In genomic region chr12:80653951-80654658, GRCm38 (mm10) we compare ENCODE assay signal across 9 mouse cellular contexts. TPM values are rescaled to one million over a fixed set of nuclear protein-coding genes. Genes with fewer than 3 reads are reported as not detected.
DNase-seq lines count a peak whose midpoint lies in the region; ATAC-seq and TF ChIP-seq lines count a peak whose summit lies in the region.
"Had no signal": no experiment of that assay in that cellular context is flagged by ENCODE, and none has a peak within 500 bp of the region (broad histone marks: within the 10 kb centered on the region; RNA-seq: fewer than 3 reads in every experiment).

No protein-coding gene starts in this region.

- ATAC-seq in cerebellum, adult (ENCODE audit: insufficient number of reproducible peaks, low FRiP score, low TSS enrichment), result peak; percentile 49; the same call in 1 of the 2 replicates
- peak; percentile 92 for ATAC-seq in heart, postnatal 0 days (ENCODE audit: insufficient read depth, low read depth)
- ATAC-seq in erythroblast, adult 5-6 weeks (replicated peaks; ENCODE audit: low FRiP score, poor library complexity, severe bottlenecking), result no peak
- no peak for ATAC-seq in forebrain, embryonic 13.5 days

- H3K4me1 ChIP-seq in heart, postnatal 0 days (ENCODE audit: control insufficient read depth, insufficient read depth), result peaks cover 8% of the 10 kb centered on the region; the same call in 1 of the 2 replicates
- peaks cover 3% of the 10 kb centered on the region; the same call in 1 of the 2 replicates for H3K4me1 ChIP-seq in forebrain, embryonic 13.5 days

- no peaks in the 10 kb centered on the region for H3K27me3 ChIP-seq in heart, postnatal 0 days (ENCODE audit: control insufficient read depth, insufficient read depth, low read length)
- H3K27me3 ChIP-seq in forebrain, embryonic 13.5 days, result no peaks in the 10 kb centered on the region

- no peak for DNase-seq in cerebellum, postnatal 4 days (ENCODE audit: low spot score in 2 of 2)
- DNase-seq in adrenal gland, postnatal 36 days, result peak; percentile 12 to 47
- DNase-seq in heart, postnatal 0 days (ENCODE audit: low spot score), result peak; percentile 81
- DNase-seq in lung, postnatal 10 days, result peak; percentile 66
- DNase-seq in right cerebral cortex, postnatal 10 days (ENCODE audit: low spot score in 2 of 2), result no peak

- H3K4me2 ChIP-seq in heart, postnatal 0 days (ENCODE audit: low read depth, low read length), result peak overlapping the region; percentile 18; the same call in 1 of the 2 replicates
- H3K4me2 ChIP-seq in forebrain, embryonic 13.5 days, result no peak overlapping the region

- no peak for TF ChIP-seq EP300 in heart, postnatal 0 days (IDR thresholded peaks at IDR 0.05; ENCODE audit: low read depth)

- H3K9ac ChIP-seq in heart, postnatal 0 days (replicated peaks; ENCODE audit: low read depth, low read length), result 0 out of 2 replicates have a peak overlapping the region, but pooled peaks have one; percentile 0
- H3K9ac ChIP-seq in forebrain, embryonic 13.5 days, result no peak overlapping the region

- peak overlapping the region; percentile 68 for H3K27ac ChIP-seq in heart, postnatal 0 days (ENCODE audit: low read depth)
- H3K27ac ChIP-seq in forebrain, embryonic 13.5 days, result no peak overlapping the region

- WGBS in heart, postnatal 0 days, result 52% methylated on average over 7 of the region's 7 CpGs
- WGBS in forebrain, embryonic 13.5 days, result 90% methylated on average over 7 of the region's 7 CpGs

- H3K4me3 ChIP-seq in heart, postnatal 0 days (ENCODE audit: low read depth, low read length), result no peak overlapping the region
- H3K4me3 ChIP-seq in forebrain, embryonic 13.5 days, result no peak overlapping the region

- no peak for TF ChIP-seq CTCF in heart, postnatal 0 days (IDR thresholded peaks at IDR 0.05; ENCODE audit: low read depth)

- H3K9me3 ChIP-seq in heart, postnatal 0 days (replicated peaks; ENCODE audit: control insufficient read depth, low read length), result no peaks in the 10 kb centered on the region
- H3K9me3 ChIP-seq in forebrain, embryonic 13.5 days (replicated peaks), result no peaks in the 10 kb centered on the region

- H3K36me3 ChIP-seq in heart, postnatal 0 days (replicated peaks; ENCODE audit: control insufficient read depth, insufficient read depth, low read length), result no peaks in the 10 kb centered on the region; the same call in 1 of the 2 replicates
- peaks cover 4% of the 10 kb centered on the region; the same call in 1 of the 2 replicates for H3K36me3 ChIP-seq in forebrain, embryonic 13.5 days (ENCODE audit: poor library complexity, severe bottlenecking)

RNA-seq across cellular contexts. Expression of gene Erh, which starts 10.0 kb away (rescaled TPM):
- 10 to 100 TPM; 47.4 to 56.1 TPM for total RNA-seq in adrenal gland, postnatal 36 days (2021)
- 46.4 and 54.3 TPM in 2 replicates for total RNA-seq in heart, postnatal 0 days (2014; rRNA removed; ENCODE audit: low replicate concordance)
- polyA plus RNA-seq in heart, postnatal 0 days (2015; fragmentation: Nextera tagmentation; extraction: Ambion mirVana), result 107 and 128 TPM in 2 replicates
- 13.2 and 23.4 TPM in 2 replicates for total RNA-seq in erythroblast, adult 5-6 weeks (2015; ENCODE audit: low replicate concordance)
- 5.6 and 17.7 TPM in 2 replicates for total RNA-seq in erythroblast, adult 5-6 weeks (2017; ENCODE audit: low replicate concordance)
- polyA plus RNA-seq in forebrain, embryonic 13.5 days (2015; fragmentation: Nextera tagmentation; extraction: Ambion mirVana), result 434 and 477 TPM in 2 replicates

RNA-seq across cellular contexts. Expression of gene Slc39a9, which starts 10.4 kb away (rescaled TPM):
- 10 to 100 TPM; 41.8 to 57.6 TPM for total RNA-seq in adrenal gland, postnatal 36 days (2021)
- total RNA-seq in heart, postnatal 0 days (2014; rRNA removed; ENCODE audit: low replicate concordance), result 15.6 and 24.8 TPM in 2 replicates
- polyA plus RNA-seq in heart, postnatal 0 days (2015; fragmentation: Nextera tagmentation; extraction: Ambion mirVana), result 10.3 and 11.4 TPM in 2 replicates
- 3.8 and 8.8 TPM in 2 replicates for total RNA-seq in erythroblast, adult 5-6 weeks (2015; ENCODE audit: low replicate concordance)
- total RNA-seq in erythroblast, adult 5-6 weeks (2017; ENCODE audit: low replicate concordance), result 2.9 and 6.1 TPM in 2 replicates
- 20.2 and 23.8 TPM in 2 replicates for polyA plus RNA-seq in forebrain, embryonic 13.5 days (2015; fragmentation: Nextera tagmentation; extraction: Ambion mirVana)

RNA-seq across cellular contexts. Expression of gene Plekhd1, which starts 38.3 kb away (rescaled TPM):
- total RNA-seq in adrenal gland, postnatal 36 days (2021), result not detected
- total RNA-seq in heart, postnatal 0 days (2014; rRNA removed; ENCODE audit: low replicate concordance), result 2.3 TPM in 1 of 2 replicates, not detected in the other
- polyA plus RNA-seq in heart, postnatal 0 days (2015; fragmentation: Nextera tagmentation; extraction: Ambion mirVana), result 0.18 and 0.19 TPM in 2 replicates
- not detected in 2 replicates for total RNA-seq in erythroblast, adult 5-6 weeks (2015; ENCODE audit: low replicate concordance)
- 0.77 TPM in 1 of 2 replicates, not detected in the other for total RNA-seq in erythroblast, adult 5-6 weeks (2017; ENCODE audit: low replicate concordance)
- polyA plus RNA-seq in forebrain, embryonic 13.5 days (2015; fragmentation: Nextera tagmentation; extraction: Ambion mirVana), result 0.43 and 0.74 TPM in 2 replicates
- total RNA-seq: megakaryocyte progenitor cell, adult 5-6 weeks had no signal

Comparison
In these comparisons a context has a peak if more than half of its experiments do, and no peak if none do; other contexts are left out.
1. ATAC-seq: peak in cerebellum, adult (single experiment) and heart, postnatal 0 days (single experiment); none in erythroblast, adult 5-6 weeks (single experiment) and forebrain, embryonic 13.5 days (single experiment).
2. DNase-seq: peak in adrenal gland, postnatal 36 days (2 of 2), heart, postnatal 0 days (single experiment) and lung, postnatal 10 days (single experiment); none in cerebellum, postnatal 4 days (0 of 2) and right cerebral cortex, postnatal 10 days (0 of 2).